Mouse (Mus musculus): ENCODE data around the gene Rab3c. TPM values are rescaled to one million over a fixed set of nuclear protein-coding genes. Genes with fewer than 3 reads are reported as not detected.

Gene Rab3c
- polyA plus RNA-seq, 1 experiment from 2014 or later, result 3.1 TPM

DNA sequence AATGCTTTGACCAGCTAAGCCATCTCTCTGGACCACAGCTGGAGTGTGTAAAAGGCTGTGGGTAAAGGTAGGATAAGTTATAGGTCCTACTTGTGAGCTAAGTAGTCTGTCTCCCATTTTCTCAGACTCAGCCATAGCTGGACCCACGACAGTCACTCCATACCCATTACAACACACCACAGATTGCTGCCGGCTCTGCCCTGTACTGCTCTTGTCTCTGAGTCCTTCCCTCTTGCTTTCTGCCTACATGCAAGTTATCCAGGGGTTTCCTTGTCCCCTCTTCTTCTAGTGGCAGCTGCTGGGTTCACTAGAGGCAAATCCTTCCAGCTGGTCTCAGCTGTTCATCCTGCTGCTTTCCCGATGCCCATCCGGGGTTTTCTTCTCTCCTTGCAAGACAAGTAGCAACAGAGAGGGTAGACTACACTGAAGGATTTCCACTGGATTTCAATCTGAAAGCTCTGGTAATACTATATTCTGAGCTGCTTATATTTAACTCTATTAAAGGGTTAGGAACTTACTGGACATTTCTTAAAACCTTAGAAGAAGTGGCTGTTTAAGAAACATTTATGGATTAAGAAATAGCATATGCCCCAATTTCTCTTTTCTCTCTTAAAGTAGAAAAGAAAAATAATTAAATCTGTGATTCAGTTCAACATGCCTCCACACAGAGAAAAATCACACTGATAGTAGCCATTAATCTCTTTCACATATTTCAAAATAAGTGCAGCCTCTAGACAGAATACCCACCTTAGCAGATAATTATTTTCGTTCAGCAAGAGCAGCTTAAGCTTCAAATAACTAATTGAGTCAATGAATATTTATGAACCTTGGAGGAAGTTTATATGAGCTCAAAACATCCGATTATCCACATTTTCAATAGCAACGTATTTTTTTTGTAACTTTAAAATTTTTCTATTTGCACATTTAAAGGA lies 121.9 kb downstream of the Rab3c start:
- 56% methylated on average over 7 of the region's 7 CpGs for WGBS
- Histone ChIP-seq H3K27me3 (ENCODE audit: control insufficient read depth, insufficient read depth, low read length) (no peaks in the 10 kb centered on the region), H3K4me2 (replicated peaks; ENCODE audit: low read depth) (no peak overlapping the region), H3K4me3 (ENCODE audit: low read depth, low read length) (no peak overlapping the region), H3K9me3 (ENCODE audit: control insufficient read depth, low read length) (no peaks in the 10 kb centered on the region), H3K36me3 (ENCODE audit: control insufficient read depth, insufficient read depth, low read length) (no peaks in the 10 kb centered on the region), H3K27ac (replicated peaks) (no peak overlapping the region), H3K9ac (ENCODE audit: low read length) (no peak overlapping the region), H3K4me1 (replicated peaks; ENCODE audit: control insufficient read depth, insufficient read depth) (no peaks in the 10 kb centered on the region)
- ATAC-seq (ENCODE audit: low FRiP score, low TSS enrichment) (no peak), DNase-seq (ENCODE audit: low spot score) (no peak)
- TF ChIP-seq CTCF (IDR thresholded peaks at IDR 0.05; ENCODE audit: low read depth) (no peak), EP300 (optimal IDR thresholded peaks at IDR 0.05) (no peak)

DNA sequence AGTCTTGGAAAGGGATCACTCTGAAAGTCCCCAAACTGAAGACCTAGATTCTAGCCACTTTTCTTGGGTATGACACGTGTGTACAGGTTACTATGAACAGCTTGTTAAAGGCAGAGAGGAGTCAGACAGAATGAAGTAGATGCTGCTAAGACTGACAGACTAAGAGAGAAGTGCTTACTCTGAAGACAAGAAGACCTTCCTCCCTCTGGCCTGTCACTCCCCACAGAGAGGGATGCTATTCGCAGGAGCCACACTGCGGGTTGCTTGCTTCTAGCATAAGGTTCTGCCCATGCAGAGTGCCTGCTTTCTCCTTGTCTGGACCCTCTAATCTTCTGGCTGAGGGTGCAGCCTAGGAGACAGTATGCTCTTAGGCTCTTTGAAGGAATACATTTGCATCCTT lies 135.3 kb downstream of the Rab3c start:
- TF ChIP-seq CTCF (IDR thresholded peaks at IDR 0.05; ENCODE audit: low read depth) (no peak), EP300 (optimal IDR thresholded peaks at IDR 0.05) (no peak)
- Histone ChIP-seq H3K27ac (replicated peaks) (no peak overlapping the region), H3K36me3 (ENCODE audit: control insufficient read depth, insufficient read depth, low read length) (no peaks in the 10 kb centered on the region), H3K4me3 (ENCODE audit: low read depth, low read length) (no peak overlapping the region), H3K4me2 (replicated peaks; ENCODE audit: low read depth) (no peak overlapping the region), H3K9ac (ENCODE audit: low read length) (no peak overlapping the region), H3K4me1 (replicated peaks; ENCODE audit: control insufficient read depth, insufficient read depth) (no peaks in the 10 kb centered on the region), H3K27me3 (ENCODE audit: control insufficient read depth, insufficient read depth, low read length) (no peaks in the 10 kb centered on the region), H3K9me3 (ENCODE audit: control insufficient read depth, low read length) (no peaks in the 10 kb centered on the region)
- 62% methylated on average over 3 of the region's 3 CpGs for WGBS
- DNase-seq (ENCODE audit: low spot score) (no peak), ATAC-seq (ENCODE audit: low FRiP score, low TSS enrichment) (no peak)

DNA sequence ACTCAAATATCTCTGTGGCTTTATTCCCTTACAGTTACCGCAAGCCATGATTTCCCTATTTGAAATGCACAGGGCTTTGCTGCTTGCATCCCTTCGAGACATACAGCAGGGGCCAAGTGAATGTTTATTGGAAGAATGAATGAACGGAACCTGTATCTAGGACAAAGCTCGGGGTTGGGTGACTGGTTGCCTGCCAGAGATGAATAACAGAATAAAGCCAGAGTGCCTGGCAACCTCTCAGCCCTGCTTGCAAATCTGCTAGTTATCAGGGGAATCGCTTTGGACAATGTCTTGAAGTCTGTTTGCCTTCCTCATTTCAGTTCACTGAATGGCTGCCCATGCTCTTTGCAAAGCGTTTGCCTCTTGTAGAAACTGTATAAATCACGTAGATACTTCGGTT lies 135.8 kb downstream of the Rab3c start:
- no peak overlapping the region for H3K4me3 ChIP-seq (ENCODE audit: low read depth, low read length)
- DNase-seq (ENCODE audit: low spot score), result no peak
- H3K36me3 ChIP-seq (ENCODE audit: control insufficient read depth, insufficient read depth, low read length), result no peaks in the 10 kb centered on the region
- H3K27ac ChIP-seq (replicated peaks), result no peak overlapping the region
- no peak for ATAC-seq (ENCODE audit: low FRiP score, low TSS enrichment)
- H3K4me2 ChIP-seq (replicated peaks; ENCODE audit: low read depth), result no peak overlapping the region
- no peaks in the 10 kb centered on the region for H3K4me1 ChIP-seq (replicated peaks; ENCODE audit: control insufficient read depth, insufficient read depth)
- no peaks in the 10 kb centered on the region for H3K27me3 ChIP-seq (ENCODE audit: control insufficient read depth, insufficient read depth, low read length)
- no peak overlapping the region for H3K9ac ChIP-seq (ENCODE audit: low read length)
- H3K9me3 ChIP-seq (ENCODE audit: control insufficient read depth, low read length), result no peaks in the 10 kb centered on the region
- TF ChIP-seq CTCF (IDR thresholded peaks at IDR 0.05; ENCODE audit: low read depth), result no peak
- no peak for TF ChIP-seq EP300 (optimal IDR thresholded peaks at IDR 0.05)
- 37% methylated on average over 8 of the region's 8 CpGs for WGBS

DNA sequence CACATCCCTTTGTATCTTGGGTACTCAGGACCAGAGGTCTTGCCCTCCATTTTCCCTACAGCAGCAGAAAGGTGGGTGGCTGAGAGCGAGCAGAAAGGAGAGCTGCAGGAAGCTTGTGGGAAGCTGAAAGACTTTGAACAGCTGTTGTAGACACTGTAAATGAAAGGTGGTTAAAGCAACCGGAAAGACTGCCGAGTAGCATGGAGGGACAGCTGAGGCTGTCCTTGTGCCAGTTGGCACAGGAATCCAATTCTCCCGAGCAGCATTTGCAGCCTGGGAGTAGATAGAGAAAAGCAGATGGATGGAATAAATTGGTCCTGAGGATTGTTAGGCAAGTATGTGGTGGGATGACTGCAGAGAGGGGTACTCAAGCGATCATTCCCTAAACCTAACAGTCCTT lies 141.5 kb downstream of the Rab3c start:
- no peaks in the 10 kb centered on the region for H3K9me3 ChIP-seq (ENCODE audit: control insufficient read depth, low read length)
- no peaks in the 10 kb centered on the region for H3K4me1 ChIP-seq (replicated peaks; ENCODE audit: control insufficient read depth, insufficient read depth)
- H3K27me3 ChIP-seq (ENCODE audit: control insufficient read depth, insufficient read depth, low read length), result no peaks in the 10 kb centered on the region
- no peak overlapping the region for H3K4me2 ChIP-seq (replicated peaks; ENCODE audit: low read depth)
- no peak for DNase-seq (ENCODE audit: low spot score)
- WGBS, result 47% methylated on average over 5 of the region's 5 CpGs
- H3K9ac ChIP-seq (ENCODE audit: low read length), result no peak overlapping the region
- no peak for TF ChIP-seq CTCF (IDR thresholded peaks at IDR 0.05; ENCODE audit: low read depth)
- TF ChIP-seq EP300 (optimal IDR thresholded peaks at IDR 0.05), result no peak
- H3K27ac ChIP-seq (replicated peaks), result no peak overlapping the region
- no peak for ATAC-seq (ENCODE audit: low FRiP score, low TSS enrichment)
- no peaks in the 10 kb centered on the region for H3K36me3 ChIP-seq (ENCODE audit: control insufficient read depth, insufficient read depth, low read length)
- no peak overlapping the region for H3K4me3 ChIP-seq (ENCODE audit: low read depth, low read length)

DNA sequence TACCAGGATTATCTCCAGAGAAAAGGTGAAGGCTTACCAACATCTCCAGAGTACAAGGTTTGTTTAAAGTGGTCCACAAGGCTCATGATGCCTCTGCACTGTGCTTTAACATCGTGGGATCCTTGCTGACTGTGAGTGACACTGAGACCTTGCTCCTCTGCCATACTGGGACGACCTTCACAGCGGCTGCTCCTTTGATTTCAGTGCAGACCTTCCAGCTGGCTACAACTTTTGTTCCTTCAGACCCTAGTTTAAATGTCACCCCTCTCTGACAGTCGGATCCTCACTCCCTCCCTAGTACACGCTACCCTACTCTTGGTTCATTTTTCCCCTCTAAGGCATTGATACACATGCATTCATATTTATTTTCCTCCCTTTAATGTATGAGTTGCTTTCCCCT lies 142.2 kb downstream of the Rab3c start:
- Histone ChIP-seq H3K36me3 (ENCODE audit: control insufficient read depth, insufficient read depth, low read length) (no peaks in the 10 kb centered on the region), H3K27ac (replicated peaks) (no peak overlapping the region), H3K9ac (ENCODE audit: low read length) (no peak overlapping the region), H3K9me3 (ENCODE audit: control insufficient read depth, low read length) (no peaks in the 10 kb centered on the region), H3K4me1 (replicated peaks; ENCODE audit: control insufficient read depth, insufficient read depth) (no peaks in the 10 kb centered on the region), H3K4me2 (replicated peaks; ENCODE audit: low read depth) (no peak overlapping the region), H3K4me3 (ENCODE audit: low read depth, low read length) (no peak overlapping the region), H3K27me3 (ENCODE audit: control insufficient read depth, insufficient read depth, low read length) (no peaks in the 10 kb centered on the region)
- 52% methylated on average over 5 of the region's 5 CpGs for WGBS
- DNase-seq (ENCODE audit: low spot score), result no peak
- TF ChIP-seq CTCF (IDR thresholded peaks at IDR 0.05; ENCODE audit: low read depth), result no peak
- TF ChIP-seq EP300 (optimal IDR thresholded peaks at IDR 0.05), result no peak
- no peak for ATAC-seq (ENCODE audit: low FRiP score, low TSS enrichment)

DNA sequence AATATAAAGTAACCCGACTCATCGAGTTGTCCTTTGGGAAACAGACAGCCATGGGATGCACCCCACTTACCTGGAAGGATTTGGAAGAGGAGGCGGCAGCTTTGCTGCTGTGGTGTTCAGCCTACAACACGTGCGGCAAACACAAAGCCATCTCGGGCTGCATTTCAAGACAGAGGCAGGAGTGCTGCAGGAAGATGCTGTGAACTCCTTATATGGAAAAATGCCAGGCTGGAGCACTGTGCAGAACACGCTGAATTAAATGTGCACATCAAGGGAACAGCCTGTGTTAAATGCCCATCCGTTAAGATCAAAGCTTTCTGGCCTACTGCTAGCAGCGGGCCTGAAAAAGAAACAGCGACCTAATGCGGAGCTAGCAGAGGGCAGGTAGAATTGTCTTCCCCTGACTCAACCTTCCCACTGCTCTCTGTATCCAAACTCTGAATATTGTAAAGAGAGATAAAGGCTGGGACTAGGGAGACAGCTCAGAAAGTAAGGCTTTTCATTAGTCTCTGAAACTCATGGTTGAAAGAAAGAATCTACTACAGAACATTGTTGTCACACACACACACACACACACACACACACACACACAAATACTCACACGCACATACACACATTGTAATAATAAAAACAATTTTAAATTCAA lies 153.1 kb downstream of the Rab3c start:
- DNase-seq (ENCODE audit: low spot score), result no peak

More for the DNA sequence above, 153.1 kb downstream of the Rab3c start:
- no peak overlapping the region for H3K4me2 ChIP-seq (replicated peaks; ENCODE audit: low read depth)
- H3K9ac ChIP-seq (ENCODE audit: low read length), result no peak overlapping the region
- H3K36me3 ChIP-seq (ENCODE audit: control insufficient read depth, insufficient read depth, low read length), result no peaks in the 10 kb centered on the region
- no peak overlapping the region for H3K27ac ChIP-seq (replicated peaks)
- no peaks in the 10 kb centered on the region for H3K4me1 ChIP-seq (replicated peaks; ENCODE audit: control insufficient read depth, insufficient read depth)
- 64% methylated on average over 12 of the region's 12 CpGs for WGBS
- no peaks in the 10 kb centered on the region for H3K27me3 ChIP-seq (ENCODE audit: control insufficient read depth, insufficient read depth, low read length)
- H3K4me3 ChIP-seq (ENCODE audit: low read depth, low read length), result no peak overlapping the region
- no peak for ATAC-seq (ENCODE audit: low FRiP score, low TSS enrichment)
- TF ChIP-seq EP300 (optimal IDR thresholded peaks at IDR 0.05) (no peak), CTCF (IDR thresholded peaks at IDR 0.05; ENCODE audit: low read depth) (no peak)
- H3K9me3 ChIP-seq (ENCODE audit: control insufficient read depth, low read length), result no peaks in the 10 kb centered on the region

Measured in stomach, postnatal 0 days (tissue).